Mouse (Mus musculus) neutrophil, adult 83 days (primary cell): ENCODE results near the gene Pmpcb. TPM values are rescaled to one million over a fixed set of nuclear protein-coding genes. Genes with fewer than 3 reads are reported as not detected.

Source experiments
- total RNA-seq, 2 experiments: library from RNA; stranded (reverse); gene quantifications; one replicate each; pipeline ENCODE4 v1.2.4; 2023

Gene Pmpcb
- 10 to 100 TPM; 45.7 to 47.7 TPM for total RNA-seq

DNA sequence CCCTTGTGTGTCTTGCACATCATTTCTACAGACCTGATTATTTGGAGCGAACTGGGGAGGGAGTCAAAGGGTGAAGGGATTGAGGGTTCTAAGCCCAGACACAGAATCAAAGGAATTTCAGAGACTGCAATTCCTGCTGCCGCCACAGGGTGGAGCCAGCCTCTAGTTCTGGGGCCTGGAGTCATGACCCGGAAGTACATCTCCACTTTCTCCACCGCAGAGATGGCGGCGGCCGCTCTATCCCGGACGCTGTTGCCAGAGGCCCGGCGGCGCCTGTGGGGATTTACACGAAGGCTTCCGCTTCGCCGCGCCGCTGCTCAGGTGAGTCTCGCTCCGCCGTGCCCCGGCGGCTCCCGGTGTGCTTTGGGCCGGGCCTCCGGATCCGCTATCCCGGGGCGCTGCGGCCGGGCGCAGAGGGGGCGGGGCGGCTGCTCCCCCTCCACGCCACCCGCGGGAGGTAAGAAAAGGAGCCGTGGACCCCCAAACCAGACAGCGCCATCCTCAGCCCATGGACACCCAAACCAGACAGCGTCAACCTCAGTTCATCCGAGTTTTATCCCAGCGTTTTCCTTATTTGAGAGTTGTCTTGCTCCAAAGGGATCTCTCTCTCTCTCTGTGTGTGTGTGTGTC, at the start of gene Pmpcb:
Gene Pmpcb (plus strand): TSS at position 186 of the 630 bp plus-strand sequence.

DNA sequence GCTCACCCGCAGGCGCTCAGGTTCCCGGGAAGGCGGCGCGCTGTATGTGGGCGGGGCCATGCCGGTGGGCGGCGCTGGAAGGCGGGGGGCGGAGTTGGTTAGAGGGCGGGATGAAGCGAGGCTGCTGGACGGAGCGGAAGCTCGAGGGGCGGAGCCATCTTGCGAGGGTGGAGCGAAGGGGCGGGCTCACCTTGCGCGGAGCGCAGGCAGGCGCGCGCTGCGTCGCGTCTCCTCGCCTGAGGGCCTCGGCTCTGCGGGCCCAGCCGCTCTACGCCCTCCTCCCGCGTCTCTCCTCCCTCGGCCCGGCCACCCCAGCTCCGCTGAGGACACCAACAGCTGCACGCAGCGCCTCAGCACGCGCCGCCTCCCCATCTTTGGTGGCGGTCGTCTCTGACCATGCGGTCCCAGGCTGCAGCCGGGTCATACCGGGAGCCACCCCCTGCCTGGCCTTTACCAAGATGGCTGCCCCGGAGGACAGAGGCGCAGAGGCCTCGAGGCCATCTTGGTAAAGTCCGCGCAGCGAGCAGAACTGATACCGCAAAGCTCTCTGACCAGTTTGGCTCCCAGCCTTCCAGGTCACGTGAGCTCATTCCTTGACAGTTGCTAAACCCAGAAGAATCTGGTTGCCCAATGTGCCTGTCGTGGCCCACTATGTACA, 35.5 kb upstream of the Pmpcb start, which contains the start of gene Napepld:
Gene Napepld (minus strand): TSS at position 46 of the 658 bp plus-strand sequence.

DNA sequence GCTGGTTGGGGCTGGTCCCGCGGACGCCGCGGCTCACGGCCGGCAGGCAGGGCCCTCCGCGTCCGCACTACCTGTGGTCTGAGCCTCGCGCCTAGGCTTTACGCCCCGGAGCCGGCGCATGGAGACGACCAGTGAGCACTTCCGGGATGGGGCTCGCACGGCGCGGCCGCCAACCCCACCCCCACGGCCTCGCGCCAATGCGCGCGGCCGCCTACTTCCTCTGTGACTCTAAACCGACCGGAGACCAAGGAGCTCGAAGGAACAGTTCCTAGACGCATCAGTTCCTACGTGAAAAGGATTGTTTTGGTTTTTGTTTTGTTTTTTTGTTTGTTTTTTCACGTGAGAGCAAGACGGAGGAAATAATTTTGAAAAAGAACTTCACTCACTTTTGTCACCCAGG, 48.1 kb downstream of the Pmpcb start, which contains the start of the genes Dnajc2 and Psmc2:
Gene Dnajc2 (minus strand): TSS at position 199 of the 400 bp plus-strand sequence.
Gene Psmc2 (plus strand): TSS at position 231 of the 400 bp plus-strand sequence.

Other genes starting within 250 kb of the Pmpcb start
- gene Lrrc17, start 193.6 kb upstream of the Pmpcb start, total RNA-seq = not detected
- under 1 TPM in 1 of 2 experiments, not detected in 1; 0.44 TPM for gene Fbxl13, start 91.5 kb upstream of the Pmpcb start, total RNA-seq
- 1 to 10 TPM; 9.5 to 9.7 TPM for gene Armc10, start 91.3 kb upstream of the Pmpcb start, total RNA-seq
- 1 to 10 TPM; 1.3 to 1.4 TPM for gene Napepld, start 35.7 kb upstream of the Pmpcb start, total RNA-seq
- gene Dnajc2, start 48.1 kb downstream of the Pmpcb start, total RNA-seq = 10 to 100 TPM; 20.1 to 21.8 TPM
- 10 to 100 TPM; 54.0 to 60.1 TPM for gene Psmc2, start 48.1 kb downstream of the Pmpcb start, total RNA-seq
- gene Slc26a5, start 128.5 kb downstream of the Pmpcb start, total RNA-seq = not detected